Mouse (Mus musculus) ES-E14 (cell line): ENCODE data around the gene Gm20662.

ENCODE experiments used
- HCFC1 ChIP-seq: IDR thresholded peaks from 2 replicates; pipeline ENCODE4 v1.6.1; 2012; ENCODE audit warnings: low read length, inconsistent platforms, borderline replicate concordance; ENCODE audit not compliant: insufficient read depth
- MAFK ChIP-seq: IDR thresholded peaks from 2 replicates; pipeline ENCODE4 v1.6.1; 2014; ENCODE audit warnings: mild to moderate bottlenecking, low read depth, low read length, inconsistent platforms; ENCODE audit not compliant: insufficient read depth
- ZC3H11A ChIP-seq: IDR thresholded peaks from 2 replicates; pipeline ENCODE4 v1.6.1; 2012; ENCODE audit warnings: low read depth, mild to moderate bottlenecking, inconsistent platforms, low read length, borderline replicate concordance
- ZNF384 ChIP-seq: IDR thresholded peaks from 2 replicates; pipeline ENCODE4 v1.6.1; 2012; ENCODE audit warnings: low read depth, low read length, inconsistent platforms

- TF ChIP-seq ZNF384 (no peak), HCFC1 (no peak), ZC3H11A (no peak), MAFK (no peak)
Observed at GRCm38 (mm10) chr9:108071801-108072200, 75.7 kb downstream of the Gm20662 start.
